Mouse (Mus musculus) ES-E14 (cell line): ENCODE results near the gene Dnaaf2. TPM values are rescaled to one million over a fixed set of nuclear protein-coding genes. Genes with fewer than 3 reads are reported as not detected.

ENCODE experiments used
- DNase-seq: peaks from one replicate; pipeline ENCODE4 v3.0.0-alpha.2; 2013; ENCODE audit warnings: low read depth, low spot score
- H3K27ac ChIP-seq: 2 replicates; pipeline ENCODE4 v1.5.1; 2012; ENCODE audit warnings: low read depth, mild to moderate bottlenecking, low read length, moderate library complexity, mixed read lengths; ENCODE audit not compliant: poor library complexity, insufficient read depth, severe bottlenecking
- H3K36me3 ChIP-seq: 2 replicates; pipeline ENCODE4 v1.6.1; 2012; ENCODE audit warnings: mild to moderate bottlenecking, low read length, moderate library complexity, mixed read lengths; ENCODE audit not compliant: control insufficient read depth, poor library complexity, insufficient read depth, severe bottlenecking
- H3K4me1 ChIP-seq, 2 experiments: fragments of 150-350 bp in 1 of 2; sonication (generic) in 1 of 2; 2 replicates each; pipeline ENCODE4 v1.6.1; 2012; ENCODE audit warnings: low read length in 2 of 2, mild to moderate bottlenecking in 1 of 2, mixed read lengths in 1 of 2; ENCODE audit not compliant: control insufficient read depth in 2 of 2, insufficient read depth in 2 of 2, poor library complexity in 1 of 2
- H3K4me3 ChIP-seq, 2 experiments: fragments of 150-350 bp in 1 of 2; sonication (generic) in 1 of 2; 2 replicates each; pipeline ENCODE4 v1.5.1; 2012; ENCODE audit warnings: low read length in 2 of 2, low read depth in 1 of 2, mild to moderate bottlenecking in 1 of 2, mixed read lengths in 1 of 2; ENCODE audit not compliant: insufficient read depth in 1 of 2, poor library complexity in 1 of 2, severe bottlenecking in 1 of 2
- H3K9ac ChIP-seq: 2 replicates; pipeline ENCODE4 v1.6.1; 2012; ENCODE audit warnings: low read depth, mild to moderate bottlenecking, low read length, mixed read lengths; ENCODE audit not compliant: poor library complexity, insufficient read depth, severe bottlenecking
- H3K9me3 ChIP-seq: fragments of 150-350 bp; sonication (generic); 2 replicates; pipeline ENCODE4 v1.6.1; 2012; ENCODE audit warnings: low read depth, mild to moderate bottlenecking, low read length; ENCODE audit not compliant: control insufficient read depth, insufficient read depth
- CHD2 ChIP-seq: IDR thresholded peaks from 2 replicates; pipeline ENCODE4 v1.6.1; 2014; ENCODE audit warnings: mild to moderate bottlenecking, low read depth, low read length, inconsistent platforms
- HCFC1 ChIP-seq: IDR thresholded peaks from 2 replicates; pipeline ENCODE4 v1.6.1; 2012; ENCODE audit warnings: low read length, inconsistent platforms, borderline replicate concordance; ENCODE audit not compliant: insufficient read depth
- MAFK ChIP-seq: IDR thresholded peaks from 2 replicates; pipeline ENCODE4 v1.6.1; 2014; ENCODE audit warnings: mild to moderate bottlenecking, low read depth, low read length, inconsistent platforms; ENCODE audit not compliant: insufficient read depth
- ZC3H11A ChIP-seq: IDR thresholded peaks from 2 replicates; pipeline ENCODE4 v1.6.1; 2012; ENCODE audit warnings: low read depth, mild to moderate bottlenecking, inconsistent platforms, low read length, borderline replicate concordance
- ZNF384 ChIP-seq: IDR thresholded peaks from 2 replicates; pipeline ENCODE4 v1.6.1; 2012; ENCODE audit warnings: low read depth, low read length, inconsistent platforms
- in situ Hi-C, 2 experiments: fragments of 600-800 bp; cut with MboI; formaldehyde crosslinking; loops; one replicate each; pipeline ENCODE4 v1.15.1; 2025; ENCODE audit warnings: low sequenced_read_pairs in 2 of 2, inconsistent platforms in 1 of 2; ENCODE audit not compliant: unreplicated experiment in 2 of 2
- total RNA-seq: library from RNA; depleted of rRNA; stranded (reverse); fragments of 300-350 nt; gene quantifications from 2 replicates; pipeline ENCODE4 v1.2.3, GENCODE M21; 2012

The Dnaaf2 gene
- total RNA-seq, 1 experiment = 4.3 TPM

- H3K36me3 ChIP-seq = no peaks in the 10 kb centered on the region; the same call in 1 of the 2 replicates
- in situ Hi-C loops = no loop called here
Observed at GRCm38 (mm10) chr12:69196444-69197377, 1.5 kb downstream of the Dnaaf2 start, which contains the start of gene Gm49383. Gene Gm49383 (minus strand): TSS chr12:69197104.

GRCm38 (mm10) chr12:69192637-69193036 is 5.6 kb downstream of the Dnaaf2 start:
- TF ChIP-seq CHD2 = no peak
- no peak for TF ChIP-seq ZC3H11A
- no peak for TF ChIP-seq MAFK
- no peak for TF ChIP-seq HCFC1
- TF ChIP-seq ZNF384 = no peak
- H3K36me3 ChIP-seq = peaks cover 6% of the 10 kb centered on the region; the same call in 1 of the 2 replicates
- peaks cover 0 to 1% of the 10 kb centered on the region in 2 experiments; a peak in 1 of 4 replicates for H3K4me1 ChIP-seq
- H3K9ac ChIP-seq = no peak overlapping the region
- H3K9me3 ChIP-seq = no peaks in the 10 kb centered on the region
- H3K27ac ChIP-seq = no peak overlapping the region
- in situ Hi-C loops = no loop called here
- H3K4me3 ChIP-seq = no peak overlapping the region
- no peak for DNase-seq

More at GRCm38 (mm10) chr12:69196444-69197377, 1.5 kb downstream of the Dnaaf2 start, which contains the start of gene Gm49383:
- TF ChIP-seq ZC3H11A = no peak
- TF ChIP-seq CHD2 = no peak
- 0 out of 2 replicates have a peak, but pooled peaks have one; percentile 33 for TF ChIP-seq HCFC1
- Histone ChIP-seq H3K4me3 (peak within 1 kb of the TSS; percentile 83 to 99), H3K9ac (peak within 1 kb of the TSS; percentile 79), H3K9me3 (no peaks in the 10 kb centered on the region), H3K27ac (no peak within 1 kb of the TSS), H3K4me1 (peaks cover 4% of the 10 kb centered on the region in 2 experiments; a peak in 1 of 4 replicates)
- peak; percentile 21 for DNase-seq

GRCm38 (mm10) chr12:69191396-69191795 is 6.8 kb downstream of the Dnaaf2 start:
- no peak for DNase-seq
- TF ChIP-seq CHD2 (no peak), ZNF384 (no peak), HCFC1 (no peak)
- Histone ChIP-seq H3K9ac (no peak overlapping the region), H3K9me3 (no peaks in the 10 kb centered on the region), H3K27ac (no peak overlapping the region; the same call in 1 of the 2 replicates), H3K4me3 (no peak overlapping the region), H3K4me1 (peaks cover 0 to 1% of the 10 kb centered on the region in 2 experiments; a peak in 1 of 4 replicates), H3K36me3 (peaks cover 9% of the 10 kb centered on the region; the same call in 1 of the 2 replicates)
- in situ Hi-C loops = no loop called here

GRCm38 (mm10) chr12:69190522-69190921 is 7.7 kb downstream of the Dnaaf2 start:
- DNase-seq = no peak
- TF ChIP-seq ZC3H11A (no peak), HCFC1 (no peak), MAFK (no peak), ZNF384 (no peak)

More at GRCm38 (mm10) chr12:69190522-69190921, 7.7 kb downstream of the Dnaaf2 start:
- peaks cover 0 to 1% of the 10 kb centered on the region in 2 experiments; a peak in 1 of 4 replicates for H3K4me1 ChIP-seq
- no peaks in the 10 kb centered on the region for H3K9me3 ChIP-seq
- H3K4me3 ChIP-seq = no peak overlapping the region
- no peak overlapping the region for H3K9ac ChIP-seq
- peaks cover 9% of the 10 kb centered on the region; the same call in 1 of the 2 replicates for H3K36me3 ChIP-seq
- no peak overlapping the region for H3K27ac ChIP-seq
- in situ Hi-C loops = no loop called here
